Mouse (Mus musculus) forebrain, embryonic 16.5 days (tissue): Measurements from ENCODE around the gene Uqcrc1. TPM values are rescaled to one million over a fixed set of nuclear protein-coding genes. Genes with fewer than 3 reads are reported as not detected.

Experiments used
- ATAC-seq: fragments of 200-750 bp; cut with Nextera tagmentation; 2 replicates; pipeline ENCODE4 v1.8.0; 2017; ENCODE audit warnings: mild to moderate bottlenecking, moderate library complexity
- H3K27ac ChIP-seq: fragments of 300-500 bp; sonication (generic); 2 replicates; pipeline ENCODE4 v1.5.1; 2014; ENCODE audit warnings: low read length, control low read depth
- H3K27me3 ChIP-seq: fragments of 300-500 bp; sonication (generic); replicated peaks from 2 replicates; pipeline ENCODE4 v1.6.1; 2014; ENCODE audit warnings: low read length; ENCODE audit not compliant: control insufficient read depth, insufficient read depth
- H3K36me3 ChIP-seq: fragments of 300-500 bp; sonication (generic); 2 replicates; pipeline ENCODE4 v1.6.1; 2014; ENCODE audit not compliant: control insufficient read depth, insufficient read depth
- H3K4me1 ChIP-seq: fragments of 300-500 bp; sonication (generic); replicated peaks from 2 replicates; pipeline ENCODE4 v1.6.1; 2014; ENCODE audit warnings: low read length; ENCODE audit not compliant: control insufficient read depth, insufficient read depth
- H3K4me2 ChIP-seq: fragments of 300-500 bp; sonication (generic); 2 replicates; pipeline ENCODE4 v1.6.1; 2014; ENCODE audit warnings: mild to moderate bottlenecking, low read length, control low read depth
- H3K4me3 ChIP-seq: fragments of 300-500 bp; sonication (generic); replicated peaks from 2 replicates; pipeline ENCODE4 v1.5.1; 2014; ENCODE audit warnings: mild to moderate bottlenecking, low read length, control low read depth
- H3K9ac ChIP-seq: fragments of 300-500 bp; sonication (generic); replicated peaks from 2 replicates; pipeline ENCODE4 v1.6.1; 2014; ENCODE audit warnings: low read depth, low read length, control low read depth
- H3K9me3 ChIP-seq: fragments of 300-500 bp; sonication (generic); 2 replicates; pipeline ENCODE4 v1.6.1; 2016; ENCODE audit warnings: low read length; ENCODE audit not compliant: control insufficient read depth
- WGBS: fragments of 180-500 bp; shearing (Covaris S2); extraction: QIAGEN DNeasy Blood & Tissue Kit; methylation state at CpG from one replicate; pipeline ENCODE4 v1.1.7; 2014; 5-methylcytosine and 5-hydroxymethylcytosine counted together
- polyA plus RNA-seq: library from polyadenylated mRNA; unstranded; fragments of >200 nt; fragmentation: Nextera tagmentation; extraction: Ambion mirVana; gene quantifications from 2 replicates; pipeline ENCODE4 v1.2.1, GENCODE M21; 2015

Uqcrc1 gene
- polyA plus RNA-seq, 1 experiment from 2014 or later, result 410 TPM

- no peaks in the 10 kb centered on the region; the same call in 1 of the 2 replicates for H3K4me1 ChIP-seq
- WGBS, result 89% methylated on average over 5 of the region's 5 CpGs
- ATAC-seq, result no peak
Measured at GRCm38 (mm10) chr9:108945608-108946007, 9.2 kb downstream of the Uqcrc1 start.

GRCm38 (mm10) chr9:108949231-108949966 is 13.0 kb downstream of the Uqcrc1 start:
- Histone ChIP-seq H3K9ac (no peak overlapping the region), H3K36me3 (peaks cover 44% of the 10 kb centered on the region), H3K4me2 (no peak overlapping the region), H3K27me3 (peaks cover 20% of the 10 kb centered on the region), H3K27ac (no peak overlapping the region), H3K4me3 (no peak overlapping the region), H3K4me1 (no peaks in the 10 kb centered on the region), H3K9me3 (no peaks in the 10 kb centered on the region)
- no peak for ATAC-seq
- WGBS, result 91% methylated on average over 13 of the region's 13 CpGs

More at GRCm38 (mm10) chr9:108945608-108946007, 9.2 kb downstream of the Uqcrc1 start:
- no peak overlapping the region for H3K9ac ChIP-seq
- H3K4me3 ChIP-seq, result no peak overlapping the region
- peaks cover 63% of the 10 kb centered on the region for H3K36me3 ChIP-seq
- no peak overlapping the region for H3K4me2 ChIP-seq
- no peaks in the 10 kb centered on the region for H3K27me3 ChIP-seq
- no peaks in the 10 kb centered on the region for H3K9me3 ChIP-seq
- no peak overlapping the region for H3K27ac ChIP-seq

- Histone ChIP-seq H3K36me3 (peaks cover 37% of the 10 kb centered on the region), H3K4me1 (no peaks in the 10 kb centered on the region), H3K4me2 (no peak overlapping the region), H3K4me3 (no peak overlapping the region), H3K9ac (no peak overlapping the region), H3K27me3 (peaks cover 21% of the 10 kb centered on the region), H3K27ac (no peak overlapping the region), H3K9me3 (no peaks in the 10 kb centered on the region)
- WGBS, result 90% methylated on average over 9 of the region's 9 CpGs
- no peak for ATAC-seq
Measured at GRCm38 (mm10) chr9:108949967-108950728, 13.7 kb downstream of the Uqcrc1 start.

DNA sequence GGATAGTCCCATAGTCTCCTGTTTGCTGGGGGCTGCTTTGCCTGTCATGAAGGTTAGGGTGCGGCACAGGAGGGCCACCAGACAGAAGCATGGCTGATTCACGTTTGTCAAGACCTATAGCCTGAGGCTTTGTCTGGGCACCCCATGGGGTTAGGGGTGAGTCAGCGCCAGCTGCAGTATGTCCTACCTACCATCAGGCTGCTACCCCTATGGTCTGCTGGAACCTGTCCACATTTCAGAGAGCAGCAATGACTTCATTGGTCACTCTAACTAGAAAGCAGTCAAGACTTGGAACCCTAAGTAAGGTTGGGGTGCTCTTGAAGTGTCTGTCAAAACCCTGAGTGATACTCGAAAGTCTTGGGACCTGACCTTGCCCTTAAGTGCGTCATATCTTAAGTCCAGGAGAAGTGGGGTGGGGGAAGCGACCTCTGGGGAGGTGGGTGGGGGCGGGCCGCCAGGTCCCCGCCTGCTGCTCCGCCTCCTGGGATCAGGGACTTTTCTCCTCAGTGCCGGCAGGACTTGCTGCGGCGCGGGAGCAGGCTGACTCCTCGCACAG is 16.7 kb downstream of the Uqcrc1 start, which contains the start of gene Col7a1:
Gene Col7a1 (plus strand): TSS at position 506 of the 556 bp plus-strand sequence.
- no peak for ATAC-seq
- peaks cover 21% of the 10 kb centered on the region for H3K27me3 ChIP-seq
- no peak within 1 kb of the TSS for H3K4me2 ChIP-seq
- 12% methylated on average over 14 of the region's 15 CpGs for WGBS
- no peaks in the 10 kb centered on the region for H3K4me1 ChIP-seq
- no peaks in the 10 kb centered on the region for H3K9me3 ChIP-seq
- H3K27ac ChIP-seq, result no peak within 1 kb of the TSS
- peaks cover 19% of the 10 kb centered on the region for H3K36me3 ChIP-seq
- H3K9ac ChIP-seq, result no peak within 1 kb of the TSS
- H3K4me3 ChIP-seq, result no peak within 1 kb of the TSS

DNA sequence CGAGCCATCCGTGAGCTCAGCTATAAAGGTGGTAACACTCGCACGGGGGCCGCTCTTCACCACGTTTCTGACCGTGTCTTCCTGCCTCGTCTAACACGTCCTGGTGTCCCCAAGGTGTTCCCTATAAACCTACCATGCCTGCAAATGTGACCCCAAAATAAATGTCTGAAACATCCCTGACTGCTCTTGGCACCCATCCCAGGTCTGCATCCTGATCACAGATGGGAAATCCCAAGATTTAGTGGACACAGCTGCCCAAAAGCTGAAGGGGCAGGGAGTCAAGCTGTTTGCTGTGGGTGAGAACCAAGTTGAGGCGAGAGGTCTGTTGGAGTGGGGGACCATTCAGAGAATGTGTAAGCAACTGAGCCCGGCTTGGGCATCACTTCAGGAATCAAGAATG is 18.8 kb downstream of the Uqcrc1 start:
- H3K9ac ChIP-seq, result no peak overlapping the region
- ATAC-seq, result no peak
- no peak overlapping the region for H3K4me3 ChIP-seq
- no peaks in the 10 kb centered on the region for H3K9me3 ChIP-seq
- no peak overlapping the region for H3K27ac ChIP-seq
- peaks cover 21% of the 10 kb centered on the region for H3K27me3 ChIP-seq
- no peaks in the 10 kb centered on the region for H3K4me1 ChIP-seq
- peaks cover 3% of the 10 kb centered on the region for H3K36me3 ChIP-seq
- WGBS, result 93% methylated on average over 11 of the region's 11 CpGs
- no peak overlapping the region for H3K4me2 ChIP-seq

DNA sequence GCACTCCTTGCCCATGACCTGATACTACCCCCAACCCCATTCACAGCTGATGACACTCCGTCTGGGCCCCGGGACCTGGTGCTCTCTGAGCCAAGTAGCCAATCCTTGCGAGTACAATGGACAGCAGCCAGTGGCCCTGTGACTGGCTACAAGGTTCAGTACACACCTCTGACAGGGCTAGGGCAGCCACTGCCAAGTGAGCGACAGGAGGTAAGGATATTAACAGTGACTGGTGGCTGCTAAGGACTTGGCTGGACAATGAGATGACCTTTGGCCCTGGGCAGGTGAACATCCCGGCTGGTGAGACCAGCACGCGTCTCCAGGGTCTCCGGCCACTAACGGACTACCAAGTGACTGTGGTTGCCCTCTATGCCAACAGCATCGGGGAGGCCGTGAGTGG is 19.4 kb downstream of the Uqcrc1 start:
- Histone ChIP-seq H3K27ac (no peak overlapping the region), H3K4me1 (no peaks in the 10 kb centered on the region), H3K4me3 (no peak overlapping the region), H3K36me3 (no peaks in the 10 kb centered on the region), H3K9me3 (no peaks in the 10 kb centered on the region), H3K9ac (no peak overlapping the region), H3K4me2 (no peak overlapping the region), H3K27me3 (peaks cover 21% of the 10 kb centered on the region)
- WGBS, result 92% methylated on average over 11 of the region's 11 CpGs
- no peak for ATAC-seq

DNA sequence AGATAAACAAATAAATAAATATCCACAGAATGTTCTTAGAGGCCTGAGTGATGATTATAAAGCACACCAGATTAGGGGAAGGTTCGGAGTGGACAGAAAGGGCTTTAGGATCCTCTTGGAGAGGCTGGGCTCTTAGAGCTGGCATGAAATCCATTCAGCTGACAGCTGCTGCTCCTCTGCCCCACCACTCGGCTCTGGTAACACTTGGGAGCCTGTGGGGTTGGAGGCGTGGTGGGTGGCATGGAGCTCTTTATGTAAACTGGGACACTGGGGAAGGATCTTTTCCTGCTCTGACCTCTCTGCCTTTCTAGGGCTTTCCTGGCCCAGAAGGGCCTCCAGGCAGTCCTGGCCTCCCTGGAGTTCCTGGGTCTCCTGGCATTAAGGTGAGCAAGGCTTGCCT is 27.1 kb downstream of the Uqcrc1 start:
- no peak overlapping the region for H3K9ac ChIP-seq
- H3K27ac ChIP-seq, result no peak overlapping the region
- WGBS, result 81% methylated on average over 3 of the region's 3 CpGs
- no peaks in the 10 kb centered on the region for H3K27me3 ChIP-seq
- ATAC-seq, result no peak
- no peaks in the 10 kb centered on the region for H3K9me3 ChIP-seq
- H3K4me2 ChIP-seq, result no peak overlapping the region
- H3K36me3 ChIP-seq, result no peaks in the 10 kb centered on the region
- H3K4me3 ChIP-seq, result no peak overlapping the region
- no peaks in the 10 kb centered on the region for H3K4me1 ChIP-seq

GRCm38 (mm10) chr9:108964338-108964737 is 27.9 kb downstream of the Uqcrc1 start:
- ATAC-seq, result no peak
- Histone ChIP-seq H3K4me2 (no peak overlapping the region), H3K4me3 (no peak overlapping the region), H3K36me3 (no peaks in the 10 kb centered on the region), H3K9me3 (no peaks in the 10 kb centered on the region), H3K9ac (no peak overlapping the region), H3K27me3 (no peaks in the 10 kb centered on the region), H3K4me1 (no peaks in the 10 kb centered on the region), H3K27ac (no peak overlapping the region)
- whole genome bisulfite sequencing, result 88% methylated on average over 6 of the region's 6 CpGs

GRCm38 (mm10) chr9:108970623-108971022 is 34.2 kb downstream of the Uqcrc1 start:
- Histone ChIP-seq H3K4me3 (no peak overlapping the region), H3K27ac (no peak overlapping the region), H3K4me1 (no peaks in the 10 kb centered on the region), H3K27me3 (no peaks in the 10 kb centered on the region), H3K9me3 (no peaks in the 10 kb centered on the region), H3K9ac (no peak overlapping the region), H3K36me3 (no peaks in the 10 kb centered on the region), H3K4me2 (no peak overlapping the region)
- 80% methylated on average over 8 of the region's 8 CpGs for WGBS
- no peak for ATAC-seq
